Comparison of ENCODE assay signal across 8 mouse cellular contexts in the genomic region with DNA sequence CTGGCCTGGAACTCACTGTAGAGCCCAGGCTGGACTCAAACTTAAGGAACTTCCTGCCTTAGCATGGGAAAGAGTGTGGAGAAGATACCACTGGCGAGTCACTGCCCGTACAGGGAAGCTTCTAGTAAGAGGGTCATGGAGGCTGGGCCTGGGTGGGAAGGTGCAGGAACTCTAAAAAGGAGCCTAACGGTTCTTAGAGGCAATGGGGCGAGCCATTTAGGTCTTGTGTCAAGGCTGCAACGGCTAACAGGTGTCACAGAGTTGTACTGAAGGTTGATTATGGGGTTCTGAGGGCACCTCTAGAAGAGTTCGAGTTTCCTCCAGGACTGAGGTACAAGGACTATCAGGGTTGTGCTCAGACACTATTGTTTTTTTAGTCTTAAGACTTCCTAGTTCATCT. TPM values are rescaled to one million over a fixed set of nuclear protein-coding genes. Genes with fewer than 3 reads are reported as not detected.
DNase-seq lines count a peak whose midpoint lies in the region; ATAC-seq and TF ChIP-seq lines count a peak whose summit lies in the region.

No protein-coding gene starts in this region.

- H3K27ac ChIP-seq in brown adipose tissue, adult 24 weeks (replicated peaks; ENCODE audit: low read depth, low read length): peak overlapping the region; percentile 28; the same call in 1 of the 2 replicates
- peak overlapping the region; percentile 86; the same call in 1 of the 2 replicates for H3K27ac ChIP-seq in heart, postnatal 0 days (ENCODE audit: low read depth)
- peak overlapping the region; percentile 97 for H3K27ac ChIP-seq in midbrain, embryonic 10.5 days (replicated peaks)

- peak; percentile 12 for DNase-seq in kidney, adult 9 months
- no peak for DNase-seq in kidney, postnatal 36 days
- no peak for DNase-seq in heart, postnatal 0 days (ENCODE audit: low spot score)
- no peak for DNase-seq in midbrain, embryonic 10.5 days (ENCODE audit: low spot score)
- DNase-seq in frontal cortex, adult 2 months (ENCODE audit: extremely low spot score in 1 of 2, low spot score in 1 of 2): no peak
- DNase-seq in frontal cortex, postnatal 36 days (ENCODE audit: low spot score in 2 of 2): no peak
- DNase-seq in spleen, postnatal 14 days (ENCODE audit: low spot score in 2 of 2): no peak

- H3K9me3 ChIP-seq in heart, postnatal 0 days (replicated peaks; ENCODE audit: control insufficient read depth, low read length): no peaks in the 10 kb centered on the region
- H3K9me3 ChIP-seq in midbrain, embryonic 10.5 days (replicated peaks): no peaks in the 10 kb centered on the region

- TF ChIP-seq CTCF in heart, postnatal 0 days (IDR thresholded peaks at IDR 0.05; ENCODE audit: low read depth): no peak

- H3K4me1 ChIP-seq in brown adipose tissue, adult 24 weeks (ENCODE audit: control insufficient read depth, insufficient read depth, insufficient read length, low read length): peaks cover 16% of the 10 kb centered on the region
- peaks cover 17% of the 10 kb centered on the region for H3K4me1 ChIP-seq in heart, postnatal 0 days (ENCODE audit: control insufficient read depth, insufficient read depth)
- H3K4me1 ChIP-seq in midbrain, embryonic 10.5 days: peaks cover 26% of the 10 kb centered on the region

- H3K9ac ChIP-seq in heart, postnatal 0 days (replicated peaks; ENCODE audit: low read depth, low read length): no peak overlapping the region

- no peak for ATAC-seq in heart, postnatal 0 days (ENCODE audit: insufficient read depth, low read depth)

- H3K36me3 ChIP-seq in heart, postnatal 0 days (replicated peaks; ENCODE audit: control insufficient read depth, insufficient read depth, low read length): no peaks in the 10 kb centered on the region
- H3K36me3 ChIP-seq in midbrain, embryonic 10.5 days: peaks cover 12% of the 10 kb centered on the region; the same call in 1 of the 2 replicates

- WGBS in heart, postnatal 0 days: 71% methylated on average over 6 of the region's 6 CpGs
- 78% methylated on average over 6 of the region's 6 CpGs for WGBS in midbrain, embryonic 10.5 days

- no peaks in the 10 kb centered on the region for H3K27me3 ChIP-seq in heart, postnatal 0 days (ENCODE audit: control insufficient read depth, insufficient read depth, low read length)
- no peaks in the 10 kb centered on the region for H3K27me3 ChIP-seq in midbrain, embryonic 10.5 days (ENCODE audit: low read depth, poor library complexity, severe bottlenecking)

- peak overlapping the region; percentile 16; the same call in 1 of the 2 replicates for H3K4me2 ChIP-seq in heart, postnatal 0 days (ENCODE audit: low read depth, low read length)

- no peak for TF ChIP-seq EP300 in heart, postnatal 0 days (IDR thresholded peaks at IDR 0.05; ENCODE audit: low read depth)

- no peak overlapping the region for H3K4me3 ChIP-seq in brown adipose tissue, adult 24 weeks (ENCODE audit: insufficient read depth, low read depth, low read length)
- H3K4me3 ChIP-seq in heart, postnatal 0 days (ENCODE audit: low read depth, low read length): 0 out of 2 replicates have a peak overlapping the region, but pooled peaks have one; percentile 94
- H3K4me3 ChIP-seq in midbrain, embryonic 10.5 days: peak overlapping the region; percentile 97

RNA-seq across cellular contexts. Expression of gene Glrx3, which starts 0.5 kb away (rescaled TPM):
- polyA plus RNA-seq in brown adipose tissue, adult 24 weeks (2012; ENCODE audit: insufficient read depth, insufficient read length, missing spikeins): 199 and 242 TPM in 2 replicates
- total RNA-seq in heart, postnatal 0 days (2014; rRNA removed; ENCODE audit: low replicate concordance): 88.1 and 96.7 TPM in 2 replicates
- 162 and 164 TPM in 2 replicates for polyA plus RNA-seq in heart, postnatal 0 days (2015; fragmentation: Nextera tagmentation; extraction: Ambion mirVana)
- 297 and 304 TPM in 2 replicates for polyA plus RNA-seq in midbrain, embryonic 10.5 days (2016; fragmentation: Nextera tagmentation; extraction: Ambion mirVana)
- polyA plus RNA-seq in frontal cortex, adult 2 months (2012; rRNA removed): 97.8 and 97.9 TPM in 2 replicates

RNA-seq across cellular contexts. Expression of gene 9430038I01Rik, which starts 26.3 kb away (rescaled TPM):
- polyA plus RNA-seq in brown adipose tissue, adult 24 weeks (2012; ENCODE audit: insufficient read depth, insufficient read length, missing spikeins): 4.1 and 10.8 TPM in 2 replicates
- 9.9 and 11.8 TPM in 2 replicates for total RNA-seq in heart, postnatal 0 days (2014; rRNA removed; ENCODE audit: low replicate concordance)
- polyA plus RNA-seq in heart, postnatal 0 days (2015; fragmentation: Nextera tagmentation; extraction: Ambion mirVana): 15.0 and 16.7 TPM in 2 replicates
- polyA plus RNA-seq in midbrain, embryonic 10.5 days (2016; fragmentation: Nextera tagmentation; extraction: Ambion mirVana): 18.2 and 20.2 TPM in 2 replicates
- 4.4 and 5.1 TPM in 2 replicates for polyA plus RNA-seq in frontal cortex, adult 2 months (2012; rRNA removed)

Comparison
In these comparisons a context has a peak if more than half of its experiments do, and no peak if none do; other contexts are left out.
1. H3K27ac ChIP-seq: peak in every context shown above with its lines; median percentile 97 in midbrain, embryonic 10.5 days; 86 in heart, postnatal 0 days; 28 in brown adipose tissue, adult 24 weeks.